ENCODE assay signal across 34 mouse cellular contexts in genomic region chr17:18511601-18512000, GRCm38 (mm10).
"Had no signal": no experiment of that assay in that cellular context is flagged by ENCODE, and none has a peak within 500 bp of the region (broad histone marks: within the 10 kb centered on the region; RNA-seq: fewer than 3 reads in every experiment).

No protein-coding gene starts in this region.

- H3K27ac ChIP-seq: heart, embryonic 10.5 days; heart, embryonic 13.5 days; heart, embryonic 15.5 days; hindbrain, embryonic 10.5 days; hindbrain, embryonic 12.5 days; hindbrain, embryonic 13.5 days; hindbrain, embryonic 14.5 days; hindbrain, embryonic 15.5 days; hindbrain, postnatal 0 days; intestine, embryonic 15.5 days; kidney, embryonic 15.5 days; kidney, postnatal 0 days; layer of hippocampus, adult 2 months; left cerebral cortex, adult 2 months had no signal

- H3K4me1 ChIP-seq: heart, embryonic 10.5 days; heart, embryonic 12.5 days; heart, embryonic 13.5 days; heart, embryonic 15.5 days; hindbrain, embryonic 10.5 days; hindbrain, embryonic 12.5 days; hindbrain, embryonic 13.5 days; hindbrain, embryonic 15.5 days; intestine, embryonic 15.5 days; kidney, embryonic 15.5 days had no signal

- H3K9ac ChIP-seq: heart, embryonic 12.5 days; heart, embryonic 13.5 days; heart, embryonic 15.5 days; hindbrain, embryonic 12.5 days; hindbrain, embryonic 13.5 days; hindbrain, embryonic 14.5 days; hindbrain, embryonic 15.5 days; intestine, embryonic 15.5 days; kidney, embryonic 15.5 days had no signal

- H3K27me3 ChIP-seq: heart, embryonic 12.5 days; heart, embryonic 13.5 days; heart, embryonic 15.5 days; hindbrain, embryonic 12.5 days; hindbrain, embryonic 13.5 days; hindbrain, embryonic 15.5 days; intestine, embryonic 15.5 days; kidney, embryonic 15.5 days had no signal

- DNase-seq: heart, postnatal 10 days; heart, postnatal 14 days; heart, postnatal 4 days; kidney, adult 11 months; kidney, adult 18-20 months; kidney, adult 2 months; kidney, adult 8-10 months; kidney, adult 9 months; kidney, postnatal 10 days; kidney, postnatal 14 days; kidney, postnatal 25 days; kidney, postnatal 36 days; kidney, postnatal 4 days; layer of hippocampus, postnatal 36 days had no signal

- H3K4me3 ChIP-seq: heart, embryonic 10.5 days; heart, embryonic 12.5 days; heart, embryonic 13.5 days; heart, embryonic 15.5 days; hindbrain, embryonic 10.5 days; hindbrain, embryonic 12.5 days; hindbrain, embryonic 13.5 days; hindbrain, embryonic 15.5 days; intestine, embryonic 15.5 days; kidney, embryonic 15.5 days; layer of hippocampus, adult 2 months; left cerebral cortex, adult 2 months had no signal

- H3K4me2 ChIP-seq: heart, embryonic 11.5 days; heart, embryonic 12.5 days; heart, embryonic 13.5 days; heart, embryonic 15.5 days; hindbrain, embryonic 12.5 days; hindbrain, embryonic 13.5 days; hindbrain, embryonic 14.5 days; hindbrain, embryonic 15.5 days; intestine, embryonic 15.5 days; kidney, embryonic 15.5 days had no signal

- ATAC-seq: hindbrain, embryonic 16.5 days; hindbrain, postnatal 0 days; inflammation-experienced regulatory T-cells, adult 6 months; intestine, embryonic 15.5 days; intestine, embryonic 16.5 days; intestine, postnatal 0 days had no signal

- H3K36me3 ChIP-seq: heart, embryonic 10.5 days; heart, embryonic 12.5 days; heart, embryonic 13.5 days; heart, embryonic 15.5 days; hindbrain, embryonic 10.5 days; hindbrain, embryonic 12.5 days; hindbrain, embryonic 13.5 days; hindbrain, embryonic 15.5 days; intestine, embryonic 15.5 days; kidney, embryonic 15.5 days had no signal

- H3K9me3 ChIP-seq: intestine, embryonic 15.5 days had no signal
